Mouse (Mus musculus): ENCODE measurements at regions not wholly inside any gene's neighbourhood (a gene's known extent, or its start where the extent isn't known, plus 50 kb on each side); places are given as distances from the start of the nearest gene placed in this dataset.
A peak's percentile ranks its signal among the peaks of the same experiment; 100 is the strongest.

GRCm38 (mm10) chr17:68166397-68166796 is 107.2 kb upstream of the L3mbtl4 start:
- Histone ChIP-seq H3K27me3 (ENCODE audit: control insufficient read depth, insufficient read depth, low read length, poor library complexity, severe bottlenecking) (no peaks in the 10 kb centered on the region), H3K36me3 (ENCODE audit: control insufficient read depth, insufficient read depth, low read length, poor library complexity, severe bottlenecking) (no peaks in the 10 kb centered on the region), H3K4me1 (ENCODE audit: control insufficient read depth, insufficient read depth, low read length) (no peaks in the 10 kb centered on the region), H3K4me3 (ENCODE audit: low read depth, low read length) (no peak overlapping the region), H3K27ac (ENCODE audit: insufficient read depth, low read length) (no peak overlapping the region), H3K9me3 (replicated peaks; ENCODE audit: control insufficient read depth, insufficient read depth, low read length, poor library complexity, severe bottlenecking) (no peaks in the 10 kb centered on the region), H3K9ac (ENCODE audit: low read depth, poor library complexity, severe bottlenecking) (no peak overlapping the region)
- TF ChIP-seq EP300 (IDR thresholded peaks at IDR 0.05; ENCODE audit: insufficient read depth, low read depth, low read length): no peak
- no peak for TF ChIP-seq POLR2A (IDR thresholded peaks at IDR 0.05; ENCODE audit: insufficient read depth, low read length)
- TF ChIP-seq CTCF (IDR thresholded peaks at IDR 0.05; ENCODE audit: low read depth, low read length): no peak

GRCm38 (mm10) chr17:68172838-68173237 is 100.8 kb upstream of the L3mbtl4 start:
- Histone ChIP-seq H3K27ac (ENCODE audit: insufficient read depth, low read length) (no peak overlapping the region), H3K4me3 (ENCODE audit: low read depth, low read length) (no peak overlapping the region), H3K36me3 (ENCODE audit: control insufficient read depth, insufficient read depth, low read length, poor library complexity, severe bottlenecking) (no peaks in the 10 kb centered on the region), H3K9ac (ENCODE audit: low read depth, poor library complexity, severe bottlenecking) (no peak overlapping the region), H3K9me3 (replicated peaks; ENCODE audit: control insufficient read depth, insufficient read depth, low read length, poor library complexity, severe bottlenecking) (no peaks in the 10 kb centered on the region), H3K27me3 (ENCODE audit: control insufficient read depth, insufficient read depth, low read length, poor library complexity, severe bottlenecking) (no peaks in the 10 kb centered on the region), H3K4me1 (ENCODE audit: control insufficient read depth, insufficient read depth, low read length) (no peaks in the 10 kb centered on the region)
- no peak for TF ChIP-seq EP300 (IDR thresholded peaks at IDR 0.05; ENCODE audit: insufficient read depth, low read depth, low read length)
- no peak for TF ChIP-seq POLR2A (IDR thresholded peaks at IDR 0.05; ENCODE audit: insufficient read depth, low read length)
- TF ChIP-seq CTCF (IDR thresholded peaks at IDR 0.05; ENCODE audit: low read depth, low read length): no peak

- no peak overlapping the region for H3K4me3 ChIP-seq (ENCODE audit: low read depth, low read length)
- no peaks in the 10 kb centered on the region for H3K36me3 ChIP-seq (ENCODE audit: control insufficient read depth, insufficient read depth, low read length, poor library complexity, severe bottlenecking)
- no peaks in the 10 kb centered on the region for H3K27me3 ChIP-seq (ENCODE audit: control insufficient read depth, insufficient read depth, low read length, poor library complexity, severe bottlenecking)
- no peaks in the 10 kb centered on the region for H3K4me1 ChIP-seq (ENCODE audit: control insufficient read depth, insufficient read depth, low read length)
- H3K9ac ChIP-seq (ENCODE audit: low read depth, poor library complexity, severe bottlenecking): no peak overlapping the region
- TF ChIP-seq POLR2A (IDR thresholded peaks at IDR 0.05; ENCODE audit: insufficient read depth, low read length) (no peak), EP300 (IDR thresholded peaks at IDR 0.05; ENCODE audit: insufficient read depth, low read depth, low read length) (no peak), CTCF (IDR thresholded peaks at IDR 0.05; ENCODE audit: low read depth, low read length) (peak; percentile 9)
- H3K9me3 ChIP-seq (replicated peaks; ENCODE audit: control insufficient read depth, insufficient read depth, low read length, poor library complexity, severe bottlenecking): no peaks in the 10 kb centered on the region
- H3K27ac ChIP-seq (ENCODE audit: insufficient read depth, low read length): no peak overlapping the region
These were observed 96.9 kb upstream of the L3mbtl4 start for GRCm38 (mm10) chr17:68176611-68177165.

- Histone ChIP-seq H3K4me3 (ENCODE audit: low read depth, low read length) (no peak overlapping the region), H3K9me3 (replicated peaks; ENCODE audit: control insufficient read depth, insufficient read depth, low read length, poor library complexity, severe bottlenecking) (no peaks in the 10 kb centered on the region), H3K9ac (ENCODE audit: low read depth, poor library complexity, severe bottlenecking) (no peak overlapping the region), H3K27me3 (ENCODE audit: control insufficient read depth, insufficient read depth, low read length, poor library complexity, severe bottlenecking) (no peaks in the 10 kb centered on the region), H3K27ac (ENCODE audit: insufficient read depth, low read length) (no peak overlapping the region), H3K36me3 (ENCODE audit: control insufficient read depth, insufficient read depth, low read length, poor library complexity, severe bottlenecking) (no peaks in the 10 kb centered on the region), H3K4me1 (ENCODE audit: control insufficient read depth, insufficient read depth, low read length) (no peaks in the 10 kb centered on the region)
- TF ChIP-seq CTCF (IDR thresholded peaks at IDR 0.05; ENCODE audit: low read depth, low read length): peak; percentile 7
- TF ChIP-seq EP300 (IDR thresholded peaks at IDR 0.05; ENCODE audit: insufficient read depth, low read depth, low read length): no peak
These were observed 95.8 kb upstream of the L3mbtl4 start for GRCm38 (mm10) chr17:68177835-68178234.

- H3K9me3 ChIP-seq (replicated peaks; ENCODE audit: control insufficient read depth, insufficient read depth, low read length, poor library complexity, severe bottlenecking): peaks cover 9% of the 10 kb centered on the region; the same call in 1 of the 2 replicates
- H3K4me1 ChIP-seq (ENCODE audit: control insufficient read depth, insufficient read depth, low read length): no peaks in the 10 kb centered on the region
- no peaks in the 10 kb centered on the region for H3K36me3 ChIP-seq (ENCODE audit: control insufficient read depth, insufficient read depth, low read length, poor library complexity, severe bottlenecking)
- TF ChIP-seq CTCF (IDR thresholded peaks at IDR 0.05; ENCODE audit: low read depth, low read length) (no peak), EP300 (IDR thresholded peaks at IDR 0.05; ENCODE audit: insufficient read depth, low read depth, low read length) (no peak), POLR2A (IDR thresholded peaks at IDR 0.05; ENCODE audit: insufficient read depth, low read length) (no peak)
- H3K4me3 ChIP-seq (ENCODE audit: low read depth, low read length): no peak overlapping the region
- no peak overlapping the region for H3K9ac ChIP-seq (ENCODE audit: low read depth, poor library complexity, severe bottlenecking)
- H3K27ac ChIP-seq (ENCODE audit: insufficient read depth, low read length): no peak overlapping the region
- no peaks in the 10 kb centered on the region for H3K27me3 ChIP-seq (ENCODE audit: control insufficient read depth, insufficient read depth, low read length, poor library complexity, severe bottlenecking)
These were observed 88.2 kb upstream of the L3mbtl4 start for GRCm38 (mm10) chr17:68185385-68185784.

- Histone ChIP-seq H3K4me1 (ENCODE audit: control insufficient read depth, insufficient read depth, low read length) (no peaks in the 10 kb centered on the region), H3K36me3 (ENCODE audit: control insufficient read depth, insufficient read depth, low read length, poor library complexity, severe bottlenecking) (no peaks in the 10 kb centered on the region), H3K4me3 (ENCODE audit: low read depth, low read length) (no peak overlapping the region), H3K9ac (ENCODE audit: low read depth, poor library complexity, severe bottlenecking) (no peak overlapping the region), H3K9me3 (replicated peaks; ENCODE audit: control insufficient read depth, insufficient read depth, low read length, poor library complexity, severe bottlenecking) (0 out of 2 replicates have a peak, but pooled peaks cover 2% of the 10 kb centered on the region), H3K27me3 (ENCODE audit: control insufficient read depth, insufficient read depth, low read length, poor library complexity, severe bottlenecking) (no peaks in the 10 kb centered on the region), H3K27ac (ENCODE audit: insufficient read depth, low read length) (no peak overlapping the region)
- TF ChIP-seq POLR2A (IDR thresholded peaks at IDR 0.05; ENCODE audit: insufficient read depth, low read length): no peak
- TF ChIP-seq EP300 (IDR thresholded peaks at IDR 0.05; ENCODE audit: insufficient read depth, low read depth, low read length): no peak
These were observed 83.7 kb upstream of the L3mbtl4 start for GRCm38 (mm10) chr17:68189888-68190287.
